Mouse (Mus musculus): Measurements from ENCODE around the gene Slc28a2. TPM values are rescaled to one million over a fixed set of nuclear protein-coding genes. Genes with fewer than 3 reads are reported as not detected.
"Not testable (repeated sequence)": the region's sequence is repeated elsewhere in the genome, so short reads cannot be mapped to it uniquely, and the experiment has no call there.

Slc28a2 gene
- polyA plus RNA-seq, 2 experiments: 0.78 to 1.4 TPM

GRCm38 (mm10) chr2:122396150-122396549 is 30.1 kb upstream of the Slc28a2 start:
- H3K4me1 ChIP-seq (ENCODE audit: control insufficient read depth, insufficient read depth, low read length): no peaks in the 10 kb centered on the region
- H3K4me2 ChIP-seq (replicated peaks; ENCODE audit: low read depth, low read length, severe bottlenecking): no peak overlapping the region
- ATAC-seq (ENCODE audit: low FRiP score, low read depth) (no peak), DNase-seq (ENCODE audit: low spot score) (no peak)
- H3K9me3 ChIP-seq (ENCODE audit: control insufficient read depth, low read length): no peaks in the 10 kb centered on the region
- WGBS: 92% methylated on average over 1 of the region's 1 CpGs
- H3K9ac ChIP-seq (ENCODE audit: low read depth, low read length, severe bottlenecking): no peak overlapping the region
- H3K27ac ChIP-seq (replicated peaks; ENCODE audit: low read depth, low read length): no peak overlapping the region
- H3K27me3 ChIP-seq (ENCODE audit: control insufficient read depth, insufficient read depth, low read length): no peaks in the 10 kb centered on the region
- H3K36me3 ChIP-seq (ENCODE audit: control insufficient read depth, insufficient read depth, low read length): no peaks in the 10 kb centered on the region
- TF ChIP-seq POLR2A (IDR thresholded peaks at IDR 0.05; ENCODE audit: borderline replicate concordance, extremely low read depth, insufficient read depth, insufficient read length): no peak
- no peak overlapping the region for H3K4me3 ChIP-seq (replicated peaks; ENCODE audit: low read length)

GRCm38 (mm10) chr2:122407607-122408006 is 18.7 kb upstream of the Slc28a2 start:
- WGBS: 89% methylated on average over 2 of the region's 2 CpGs
- no peak for ATAC-seq (ENCODE audit: low FRiP score, low read depth)
- no peak for DNase-seq (ENCODE audit: low spot score)
- Histone ChIP-seq H3K9me3 (ENCODE audit: control insufficient read depth, low read length) (no peaks in the 10 kb centered on the region), H3K4me3 (replicated peaks; ENCODE audit: low read length) (no peak overlapping the region), H3K27ac (replicated peaks; ENCODE audit: low read depth, low read length) (no peak overlapping the region), H3K4me2 (replicated peaks; ENCODE audit: low read depth, low read length, severe bottlenecking) (no peak overlapping the region), H3K9ac (ENCODE audit: low read depth, low read length, severe bottlenecking) (no peak overlapping the region), H3K4me1 (ENCODE audit: control insufficient read depth, insufficient read depth, low read length) (no peaks in the 10 kb centered on the region), H3K36me3 (ENCODE audit: control insufficient read depth, insufficient read depth, low read length) (no peaks in the 10 kb centered on the region), H3K27me3 (ENCODE audit: control insufficient read depth, insufficient read depth, low read length) (no peaks in the 10 kb centered on the region)
- TF ChIP-seq POLR2A (IDR thresholded peaks at IDR 0.05; ENCODE audit: borderline replicate concordance, extremely low read depth, insufficient read depth, insufficient read length): no peak

- no peaks in the 10 kb centered on the region for H3K27me3 ChIP-seq (ENCODE audit: control insufficient read depth, insufficient read depth, low read length)
- H3K9me3 ChIP-seq (ENCODE audit: control insufficient read depth, low read length): no peaks in the 10 kb centered on the region
- H3K9ac ChIP-seq (ENCODE audit: low read depth, low read length, severe bottlenecking): no peak overlapping the region
- H3K4me3 ChIP-seq (replicated peaks; ENCODE audit: low read length): no peak overlapping the region
- H3K36me3 ChIP-seq (ENCODE audit: control insufficient read depth, insufficient read depth, low read length): no peaks in the 10 kb centered on the region
- no peak for DNase-seq (ENCODE audit: low spot score)
- WGBS: 69% methylated on average over 7 of the region's 7 CpGs
- H3K4me1 ChIP-seq (ENCODE audit: control insufficient read depth, insufficient read depth, low read length): no peaks in the 10 kb centered on the region
- ATAC-seq (ENCODE audit: low FRiP score, low read depth): no peak
- H3K4me2 ChIP-seq (replicated peaks; ENCODE audit: low read depth, low read length, severe bottlenecking): no peak overlapping the region
- TF ChIP-seq POLR2A (IDR thresholded peaks at IDR 0.05; ENCODE audit: borderline replicate concordance, extremely low read depth, insufficient read depth, insufficient read length): no peak
- H3K27ac ChIP-seq (replicated peaks; ENCODE audit: low read depth, low read length): no peak overlapping the region
Measured at GRCm38 (mm10) chr2:122408928-122409327, 17.3 kb upstream of the Slc28a2 start.

GRCm38 (mm10) chr2:122426645-122427044 is 368 bp downstream of the Slc28a2 start:
- H3K9ac ChIP-seq (ENCODE audit: low read depth, low read length, severe bottlenecking); H3K4me2 ChIP-seq (replicated peaks; ENCODE audit: low read depth, low read length, severe bottlenecking); H3K4me3 ChIP-seq (replicated peaks; ENCODE audit: low read length); DNase-seq (ENCODE audit: low spot score); H3K27me3 ChIP-seq (ENCODE audit: control insufficient read depth, insufficient read depth, low read length); H3K27ac ChIP-seq (replicated peaks; ENCODE audit: low read depth, low read length); H3K9me3 ChIP-seq (ENCODE audit: control insufficient read depth, low read length); H3K4me1 ChIP-seq (ENCODE audit: control insufficient read depth, insufficient read depth, low read length); ATAC-seq (ENCODE audit: low FRiP score, low read depth); H3K36me3 ChIP-seq (ENCODE audit: control insufficient read depth, insufficient read depth, low read length): not testable (repeated sequence)
- WGBS: 83% methylated on average over 2 of the region's 2 CpGs

- not testable (repeated sequence) for H3K9ac ChIP-seq (ENCODE audit: low read depth, low read length, severe bottlenecking); H3K27ac ChIP-seq (replicated peaks; ENCODE audit: low read depth, low read length); H3K36me3 ChIP-seq (ENCODE audit: control insufficient read depth, insufficient read depth, low read length); H3K9me3 ChIP-seq (ENCODE audit: control insufficient read depth, low read length); H3K4me3 ChIP-seq (replicated peaks; ENCODE audit: low read length); H3K4me1 ChIP-seq (ENCODE audit: control insufficient read depth, insufficient read depth, low read length); H3K27me3 ChIP-seq (ENCODE audit: control insufficient read depth, insufficient read depth, low read length); DNase-seq (ENCODE audit: low spot score); H3K4me2 ChIP-seq (replicated peaks; ENCODE audit: low read depth, low read length, severe bottlenecking); ATAC-seq (ENCODE audit: low FRiP score, low read depth)
- 92% methylated on average over 5 of the region's 5 CpGs for WGBS
Measured at GRCm38 (mm10) chr2:122438706-122439482, 12.6 kb downstream of the Slc28a2 start.

GRCm38 (mm10) chr2:122440521-122440920 is 14.2 kb downstream of the Slc28a2 start:
- H3K4me1 ChIP-seq (ENCODE audit: control insufficient read depth, insufficient read depth, low read length); H3K27me3 ChIP-seq (ENCODE audit: control insufficient read depth, insufficient read depth, low read length); H3K4me2 ChIP-seq (replicated peaks; ENCODE audit: low read depth, low read length, severe bottlenecking); DNase-seq (ENCODE audit: low spot score); H3K9me3 ChIP-seq (ENCODE audit: control insufficient read depth, low read length); ATAC-seq (ENCODE audit: low FRiP score, low read depth); H3K9ac ChIP-seq (ENCODE audit: low read depth, low read length, severe bottlenecking); H3K4me3 ChIP-seq (replicated peaks; ENCODE audit: low read length); H3K27ac ChIP-seq (replicated peaks; ENCODE audit: low read depth, low read length); H3K36me3 ChIP-seq (ENCODE audit: control insufficient read depth, insufficient read depth, low read length): not testable (repeated sequence)
- 14% methylated on average over 1 of the region's 3 CpGs for WGBS
